Mouse (Mus musculus): ENCODE measurements at regions not wholly inside any gene's neighbourhood (a gene's known extent, or its start where the extent isn't known, plus 50 kb on each side); places are given as distances from the start of the nearest gene placed in this dataset.

GRCm38 (mm10) chr14:67550462-67551185 is 1541.6 kb upstream of the Gulo start:
- DNase-seq (ENCODE audit: low spot score in 2 of 2): no peak

- DNase-seq (ENCODE audit: low spot score in 2 of 2): no peak
Measured at GRCm38 (mm10) chr14:67548750-67549149, 1539.7 kb upstream of the Gulo start.

GRCm38 (mm10) chr14:67545036-67545435 is 1536.0 kb upstream of the Gulo start:
- DNase-seq (ENCODE audit: low spot score in 2 of 2): no peak

GRCm38 (mm10) chr14:67541271-67541711 is 1532.3 kb upstream of the Gulo start:
- DNase-seq (ENCODE audit: low spot score in 2 of 2): no peak

GRCm38 (mm10) chr14:67538696-67539095 is 1529.7 kb upstream of the Gulo start:
- no peak for DNase-seq (ENCODE audit: low spot score in 2 of 2)

- peak; percentile 3 to 22 for DNase-seq (ENCODE audit: low spot score in 2 of 2)
Measured at GRCm38 (mm10) chr14:67536787-67537659, 1528.0 kb upstream of the Gulo start.

GRCm38 (mm10) chr14:67506729-67507395 is 1497.9 kb upstream of the Gulo start:
- no peak for DNase-seq (ENCODE audit: low spot score in 2 of 2)

- no peak for DNase-seq (ENCODE audit: low spot score in 2 of 2)
Measured at GRCm38 (mm10) chr14:67492086-67492485, 1483.1 kb upstream of the Gulo start.

GRCm38 (mm10) chr14:67486676-67487075 is 1477.7 kb upstream of the Gulo start:
- no peak for DNase-seq (ENCODE audit: low spot score in 2 of 2)

- DNase-seq (ENCODE audit: low spot score in 2 of 2): no peak
Measured at GRCm38 (mm10) chr14:67485449-67485800, 1476.4 kb upstream of the Gulo start.

GRCm38 (mm10) chr14:67484533-67485448 is 1475.8 kb upstream of the Gulo start:
- no peak for DNase-seq (ENCODE audit: low spot score in 2 of 2)
